Mouse (Mus musculus): ENCODE results near the gene Zbtb8b. TPM values are rescaled to one million over a fixed set of nuclear protein-coding genes. Genes with fewer than 3 reads are reported as not detected.

The Zbtb8b gene
- total and polyA plus RNA-seq, 3 experiments: 0.08 to 0.29 TPM; not detected in 1

GRCm38 (mm10) chr4:129383586-129383985, 57.1 kb downstream of the Zbtb8b start:
- Histone ChIP-seq H3K79me2 (ENCODE audit: control insufficient read depth, insufficient read depth, low read length, poor library complexity) (no peaks in the 10 kb centered on the region), H3K36me3 (ENCODE audit: control insufficient read depth in 1 of 2, insufficient read depth in 2 of 2, low read length in 2 of 2) (peaks cover 0 to 10% of the 10 kb centered on the region in 2 experiments; a peak in 2 of 4 replicates), H3K4me1 (ENCODE audit: control insufficient read depth in 1 of 2, insufficient read depth in 2 of 2, low read length in 2 of 2) (peaks cover 2 to 25% of the 10 kb centered on the region in 2 experiments; a peak in 3 of 4 replicates), H3K27me3 (ENCODE audit: control insufficient read depth in 1 of 2, insufficient read depth in 2 of 2, low read length in 2 of 2) (no peaks in the 10 kb centered on the region), H3K27ac (ENCODE audit: control insufficient read depth, low read depth, low read length) (no peak overlapping the region), H3K9me3 (replicated peaks; ENCODE audit: insufficient read depth, low read length) (no peaks in the 10 kb centered on the region), H3K9ac (ENCODE audit: control insufficient read depth, low read depth, low read length, poor library complexity, severe bottlenecking) (no peak overlapping the region), H3K4me3 (ENCODE audit: control insufficient read depth in 1 of 2, insufficient read depth in 1 of 2, low read depth in 2 of 2, low read length in 2 of 2) (no peak overlapping the region)
- DNase-seq (ENCODE audit: low read depth, low spot score): peak; percentile 51
- TF ChIP-seq RCOR1 (IDR thresholded peaks at IDR 0.05; ENCODE audit: low read depth, low read length): no peak
- no peak for TF ChIP-seq GABPA (IDR thresholded peaks at IDR 0.05; ENCODE audit: low read depth, low read length)
- no peak for TF ChIP-seq ZKSCAN1 (IDR thresholded peaks at IDR 0.05; ENCODE audit: low read depth, low read length)

GRCm38 (mm10) chr4:129382488-129382887, 58.2 kb downstream of the Zbtb8b start:
- Histone ChIP-seq H3K36me3 (ENCODE audit: control insufficient read depth in 1 of 2, insufficient read depth in 2 of 2, low read length in 2 of 2) (peaks cover 0 to 10% of the 10 kb centered on the region in 2 experiments; a peak in 2 of 4 replicates), H3K4me3 (ENCODE audit: control insufficient read depth in 1 of 2, insufficient read depth in 1 of 2, low read depth in 2 of 2, low read length in 2 of 2) (no peak overlapping the region), H3K9ac (ENCODE audit: control insufficient read depth, low read depth, low read length, poor library complexity, severe bottlenecking) (no peak overlapping the region), H3K27ac (ENCODE audit: control insufficient read depth, low read depth, low read length) (no peak overlapping the region), H3K79me2 (ENCODE audit: control insufficient read depth, insufficient read depth, low read length, poor library complexity) (no peaks in the 10 kb centered on the region; the same call in 1 of the 2 replicates), H3K27me3 (ENCODE audit: control insufficient read depth in 1 of 2, insufficient read depth in 2 of 2, low read length in 2 of 2) (no peaks in the 10 kb centered on the region; a peak in 1 of 4 replicates), H3K9me3 (replicated peaks; ENCODE audit: insufficient read depth, low read length) (no peaks in the 10 kb centered on the region), H3K4me1 (ENCODE audit: control insufficient read depth in 1 of 2, insufficient read depth in 2 of 2, low read length in 2 of 2) (peaks cover 2 to 25% of the 10 kb centered on the region in 2 experiments; a peak in 3 of 4 replicates)
- TF ChIP-seq SIN3A (IDR thresholded peaks at IDR 0.05; ENCODE audit: low read length) (no peak), RAD21 (IDR thresholded peaks at IDR 0.05; ENCODE audit: low read depth, low read length) (no peak), ETS1 (IDR thresholded peaks at IDR 0.05; ENCODE audit: low read depth, low read length) (no peak), HCFC1 (IDR thresholded peaks at IDR 0.05; ENCODE audit: low read depth, low read length) (no peak), TCF12 (IDR thresholded peaks at IDR 0.05; ENCODE audit: low read depth, low read length) (no peak), CTCF (IDR thresholded peaks at IDR 0.05 in 2 of 3, conservative IDR thresholded peaks at IDR 0.05 in 1 of 3; ENCODE audit: control insufficient read depth in 1 of 3, insufficient read depth in 1 of 3, low read depth in 2 of 3, low read length in 3 of 3, poor library complexity in 1 of 3, severe bottlenecking in 1 of 3) (no peak), NRF1 (IDR thresholded peaks at IDR 0.05; ENCODE audit: insufficient read depth, low read depth, low read length, poor library complexity, severe bottlenecking) (no peak)
- no peak for DNase-seq (ENCODE audit: low read depth, low spot score)

- no peaks in the 10 kb centered on the region for H3K9me3 ChIP-seq (replicated peaks; ENCODE audit: insufficient read depth, low read length)
- H3K79me2 ChIP-seq (ENCODE audit: control insufficient read depth, insufficient read depth, low read length, poor library complexity): no peaks in the 10 kb centered on the region; the same call in 1 of the 2 replicates
- DNase-seq (ENCODE audit: low read depth, low spot score): no peak
- H3K4me1 ChIP-seq (ENCODE audit: control insufficient read depth in 1 of 2, insufficient read depth in 2 of 2, low read length in 2 of 2): peaks cover 2 to 24% of the 10 kb centered on the region in 2 experiments; a peak in 3 of 4 replicates
- peaks cover 0 to 2% of the 10 kb centered on the region in 2 experiments; a peak in 1 of 4 replicates for H3K27me3 ChIP-seq (ENCODE audit: control insufficient read depth in 1 of 2, insufficient read depth in 2 of 2, low read length in 2 of 2)
- H3K27ac ChIP-seq (ENCODE audit: control insufficient read depth, low read depth, low read length): no peak overlapping the region
- H3K36me3 ChIP-seq (ENCODE audit: control insufficient read depth in 1 of 2, insufficient read depth in 2 of 2, low read length in 2 of 2): peaks cover 0 to 9% of the 10 kb centered on the region in 2 experiments; a peak in 2 of 4 replicates
- H3K9ac ChIP-seq (ENCODE audit: control insufficient read depth, low read depth, low read length, poor library complexity, severe bottlenecking): no peak overlapping the region
- TF ChIP-seq USF1 (IDR thresholded peaks at IDR 0.05; ENCODE audit: low read depth, low read length) (peak; percentile 32; the same call in 1 of the 2 replicates), RCOR1 (IDR thresholded peaks at IDR 0.05; ENCODE audit: low read depth, low read length) (no peak), POLR2A (IDR thresholded peaks at IDR 0.05; ENCODE audit: control insufficient read depth in 1 of 2, insufficient read depth in 1 of 2, low read depth in 1 of 2, low read length in 2 of 2, poor library complexity in 1 of 2) (no peak), TAL1 (IDR thresholded peaks at IDR 0.05; ENCODE audit: low read length) (no peak), NELFE (IDR thresholded peaks at IDR 0.05; ENCODE audit: low read depth, low read length) (no peak)
- no peak overlapping the region for H3K4me3 ChIP-seq (ENCODE audit: control insufficient read depth in 1 of 2, insufficient read depth in 1 of 2, low read depth in 2 of 2, low read length in 2 of 2)
Measured at GRCm38 (mm10) chr4:129382029-129382428, 58.6 kb downstream of the Zbtb8b start.

Measured in MEL (cell line).